Mouse (Mus musculus): Measurements from ENCODE around the gene Herc4. TPM values are rescaled to one million over a fixed set of nuclear protein-coding genes. Genes with fewer than 3 reads are reported as not detected.

Gene Herc4
- 49.7 and 57.2 TPM in 2 replicates for polyA plus RNA-seq (2011; ENCODE audit: insufficient read length, low read depth, missing spikeins)

- peaks cover 3% of the 10 kb centered on the region; the same call in 1 of the 2 replicates for H3K4me1 ChIP-seq (ENCODE audit: control insufficient read depth, insufficient read depth, low read length)
- TF ChIP-seq POLR2A (IDR thresholded peaks at IDR 0.05; ENCODE audit: low read depth, low read length) (peak; percentile 92), CTCF (IDR thresholded peaks at IDR 0.05; ENCODE audit: borderline replicate concordance, insufficient read depth, low read length) (no peak)
- peak within 1 kb of the TSS; percentile 90 for H3K27ac ChIP-seq (ENCODE audit: insufficient read depth, low read length)
- peak within 1 kb of the TSS; percentile 98 for H3K4me3 ChIP-seq (ENCODE audit: insufficient read depth, low read length)
Observed at GRCm38 (mm10) chr10:63243493-63244054, at the start of gene Herc4. Gene Herc4, plus strand, starts transcription at chr10:63243810.

- no peak for TF ChIP-seq CTCF (IDR thresholded peaks at IDR 0.05; ENCODE audit: borderline replicate concordance, insufficient read depth, low read length)
- TF ChIP-seq POLR2A (IDR thresholded peaks at IDR 0.05; ENCODE audit: low read depth, low read length), result no peak
Observed at GRCm38 (mm10) chr10:63199008-63199407, 44.6 kb upstream of the Herc4 start.

GRCm38 (mm10) chr10:63201534-63201933 is 42.1 kb upstream of the Herc4 start:
- no peak overlapping the region for H3K27ac ChIP-seq (ENCODE audit: insufficient read depth, low read length)
- TF ChIP-seq POLR2A (IDR thresholded peaks at IDR 0.05; ENCODE audit: low read depth, low read length) (no peak), CTCF (IDR thresholded peaks at IDR 0.05; ENCODE audit: borderline replicate concordance, insufficient read depth, low read length) (no peak)
- no peaks in the 10 kb centered on the region for H3K4me1 ChIP-seq (ENCODE audit: control insufficient read depth, insufficient read depth, low read length)
- no peak overlapping the region for H3K4me3 ChIP-seq (ENCODE audit: insufficient read depth, low read length)

More at GRCm38 (mm10) chr10:63199008-63199407, 44.6 kb upstream of the Herc4 start:
- Histone ChIP-seq H3K4me3 (ENCODE audit: insufficient read depth, low read length) (no peak overlapping the region), H3K4me1 (ENCODE audit: control insufficient read depth, insufficient read depth, low read length) (no peaks in the 10 kb centered on the region), H3K27ac (ENCODE audit: insufficient read depth, low read length) (no peak overlapping the region)

GRCm38 (mm10) chr10:63203002-63203401 is 40.6 kb upstream of the Herc4 start:
- Histone ChIP-seq H3K27ac (ENCODE audit: insufficient read depth, low read length) (no peak overlapping the region), H3K4me3 (ENCODE audit: insufficient read depth, low read length) (no peak overlapping the region), H3K4me1 (ENCODE audit: control insufficient read depth, insufficient read depth, low read length) (no peaks in the 10 kb centered on the region)
- TF ChIP-seq CTCF (IDR thresholded peaks at IDR 0.05; ENCODE audit: borderline replicate concordance, insufficient read depth, low read length), result no peak

GRCm38 (mm10) chr10:63203728-63204127 is 39.9 kb upstream of the Herc4 start, which contains the start of gene Mypn:
Gene Mypn, minus strand, starts transcription at chr10:63203952.
- no peak for TF ChIP-seq CTCF (IDR thresholded peaks at IDR 0.05; ENCODE audit: borderline replicate concordance, insufficient read depth, low read length)
- no peak for TF ChIP-seq POLR2A (IDR thresholded peaks at IDR 0.05; ENCODE audit: low read depth, low read length)
- Histone ChIP-seq H3K4me1 (ENCODE audit: control insufficient read depth, insufficient read depth, low read length) (no peaks in the 10 kb centered on the region), H3K4me3 (ENCODE audit: insufficient read depth, low read length) (no peak within 1 kb of the TSS), H3K27ac (ENCODE audit: insufficient read depth, low read length) (no peak within 1 kb of the TSS)

GRCm38 (mm10) chr10:63208871-63209270 is 34.7 kb upstream of the Herc4 start:
- H3K4me3 ChIP-seq (ENCODE audit: insufficient read depth, low read length), result no peak overlapping the region
- no peak for TF ChIP-seq POLR2A (IDR thresholded peaks at IDR 0.05; ENCODE audit: low read depth, low read length)
- no peak for TF ChIP-seq CTCF (IDR thresholded peaks at IDR 0.05; ENCODE audit: borderline replicate concordance, insufficient read depth, low read length)
- no peaks in the 10 kb centered on the region for H3K4me1 ChIP-seq (ENCODE audit: control insufficient read depth, insufficient read depth, low read length)
- no peak overlapping the region for H3K27ac ChIP-seq (ENCODE audit: insufficient read depth, low read length)

GRCm38 (mm10) chr10:63221081-63221783 is 22.4 kb upstream of the Herc4 start:
- no peak overlapping the region for H3K27ac ChIP-seq (ENCODE audit: insufficient read depth, low read length)
- TF ChIP-seq POLR2A (IDR thresholded peaks at IDR 0.05; ENCODE audit: low read depth, low read length), result no peak
- TF ChIP-seq CTCF (IDR thresholded peaks at IDR 0.05; ENCODE audit: borderline replicate concordance, insufficient read depth, low read length), result no peak
- H3K4me1 ChIP-seq (ENCODE audit: control insufficient read depth, insufficient read depth, low read length), result no peaks in the 10 kb centered on the region
- H3K4me3 ChIP-seq (ENCODE audit: insufficient read depth, low read length), result no peak overlapping the region

GRCm38 (mm10) chr10:63224341-63224740 is 19.3 kb upstream of the Herc4 start:
- TF ChIP-seq CTCF (IDR thresholded peaks at IDR 0.05; ENCODE audit: borderline replicate concordance, insufficient read depth, low read length) (no peak), POLR2A (IDR thresholded peaks at IDR 0.05; ENCODE audit: low read depth, low read length) (no peak)
- Histone ChIP-seq H3K4me3 (ENCODE audit: insufficient read depth, low read length) (no peak overlapping the region), H3K4me1 (ENCODE audit: control insufficient read depth, insufficient read depth, low read length) (no peaks in the 10 kb centered on the region), H3K27ac (ENCODE audit: insufficient read depth, low read length) (no peak overlapping the region)

- H3K4me3 ChIP-seq (ENCODE audit: insufficient read depth, low read length), result no peak overlapping the region
- TF ChIP-seq CTCF (IDR thresholded peaks at IDR 0.05; ENCODE audit: borderline replicate concordance, insufficient read depth, low read length) (no peak), POLR2A (IDR thresholded peaks at IDR 0.05; ENCODE audit: low read depth, low read length) (no peak)
- no peak overlapping the region for H3K27ac ChIP-seq (ENCODE audit: insufficient read depth, low read length)
- H3K4me1 ChIP-seq (ENCODE audit: control insufficient read depth, insufficient read depth, low read length), result no peaks in the 10 kb centered on the region
Observed at GRCm38 (mm10) chr10:63230266-63230665, 13.3 kb upstream of the Herc4 start.

GRCm38 (mm10) chr10:63230854-63231253 is 12.8 kb upstream of the Herc4 start:
- no peak overlapping the region for H3K27ac ChIP-seq (ENCODE audit: insufficient read depth, low read length)
- H3K4me1 ChIP-seq (ENCODE audit: control insufficient read depth, insufficient read depth, low read length), result no peaks in the 10 kb centered on the region
- no peak for TF ChIP-seq CTCF (IDR thresholded peaks at IDR 0.05; ENCODE audit: borderline replicate concordance, insufficient read depth, low read length)
- no peak for TF ChIP-seq POLR2A (IDR thresholded peaks at IDR 0.05; ENCODE audit: low read depth, low read length)
- no peak overlapping the region for H3K4me3 ChIP-seq (ENCODE audit: insufficient read depth, low read length)

All from embryonic fibroblast, embryonic 13.5 days (primary cell).